Mouse (Mus musculus): ENCODE data around the gene Ifitm2. TPM values are rescaled to one million over a fixed set of nuclear protein-coding genes. Genes with fewer than 3 reads are reported as not detected.

Ifitm2 gene
- total RNA-seq, 2 experiments from 2014 or later: 238 to 274 TPM

GRCm38 (mm10) chr7:140908181-140908580, 47.6 kb downstream of the Ifitm2 start:
- DNase-seq (ENCODE audit: low spot score in 2 of 2): no peak

GRCm38 (mm10) chr7:140907697-140908096, 48.1 kb downstream of the Ifitm2 start:
- DNase-seq (ENCODE audit: low spot score in 2 of 2): no peak

GRCm38 (mm10) chr7:140907131-140907530, 48.7 kb downstream of the Ifitm2 start:
- no peak for DNase-seq (ENCODE audit: low spot score in 2 of 2)

- DNase-seq (ENCODE audit: low spot score in 2 of 2): no peak
Observed at GRCm38 (mm10) chr7:140905642-140906081, 50.1 kb downstream of the Ifitm2 start.

Other genes starting within 250 kb of the Ifitm2 start
- 1 to 10 TPM in 1 of 2 experiments, under 1 TPM in 1; 0.54 to 3.6 TPM for gene Cyp2e1, start 192.2 kb downstream of the Ifitm2 start, total RNA-seq (2021)
- gene Syce1, start 168.1 kb downstream of the Ifitm2 start, total RNA-seq (2021): not detected
- gene Zfp941, start 133.8 kb downstream of the Ifitm2 start, total RNA-seq (2021): under 1 TPM in 1 of 2 experiments, not detected in 1; 0.07 TPM
- under 1 TPM in 1 of 2 experiments, not detected in 1; 0.44 TPM for gene Urah, start 121.0 kb downstream of the Ifitm2 start, total RNA-seq (2021)
- gene Scgb1c1, start 110.4 kb downstream of the Ifitm2 start, total RNA-seq (2021): not detected
- gene Odf3, start 108.2 kb downstream of the Ifitm2 start, total RNA-seq (2021): not detected
- gene Gm45785, start 99.7 kb downstream of the Ifitm2 start, total RNA-seq (2021): not detected
- 10 to 100 TPM; 35.4 to 40.9 TPM for gene Ric8a, start 99.0 kb downstream of the Ifitm2 start, total RNA-seq (2021)
- gene Bet1l, start 98.4 kb downstream of the Ifitm2 start, total RNA-seq (2021): 10 to 100 TPM; 23.7 to 24.5 TPM
- gene Psmd13, start 74.0 kb downstream of the Ifitm2 start, total RNA-seq (2021): 100 to 1,000 TPM; 120 to 129 TPM
- gene Sirt3, start 73.7 kb downstream of the Ifitm2 start, total RNA-seq (2021): 10 to 100 TPM; 16.4 to 18.9 TPM
- gene Cox8b, start 55.5 kb downstream of the Ifitm2 start, total RNA-seq (2021): 100 to 1,000 TPM; 754 to 792 TPM
- gene Nlrp6, start 35.1 kb downstream of the Ifitm2 start, total RNA-seq (2021): under 1 TPM in 1 of 2 experiments, not detected in 1; 0.08 TPM
- gene Pgghg, start 14.6 kb downstream of the Ifitm2 start, total RNA-seq (2021): 10 to 100 TPM; 15.8 to 16.6 TPM
- gene Ifitm5, start 5.7 kb downstream of the Ifitm2 start, total RNA-seq (2021): 1 to 10 TPM; 2.0 to 2.4 TPM
- not detected for gene Gm45717, start 50 bp downstream of the Ifitm2 start, total RNA-seq (2021)
- gene Ifitm1, start 11.2 kb upstream of the Ifitm2 start, total RNA-seq (2021): 1 to 10 TPM; 4.9 to 8.2 TPM
- 10 to 100 TPM; 75.0 to 79.2 TPM for gene Ifitm3, start 54.8 kb upstream of the Ifitm2 start, total RNA-seq (2021)
- 1 to 10 TPM in 1 of 2 experiments, not detected in 1; 1.2 TPM for gene Ifitm6, start 61.9 kb upstream of the Ifitm2 start, total RNA-seq (2021)
- not detected for gene Gm17387, start 73.1 kb upstream of the Ifitm2 start, total RNA-seq (2021)
- gene B4galnt4, start 105.1 kb upstream of the Ifitm2 start, total RNA-seq (2021): under 1 TPM; 0.22 to 0.62 TPM
- gene Pkp3, start 122.2 kb upstream of the Ifitm2 start, total RNA-seq (2021): under 1 TPM; 0.25 to 0.54 TPM
- 1 to 10 TPM; 2.9 to 3.7 TPM for gene Sigirr, start 144.6 kb upstream of the Ifitm2 start, total RNA-seq (2021)
- not detected for gene Ano9, start 161.8 kb upstream of the Ifitm2 start, total RNA-seq (2021)
- 10 to 100 TPM; 22.6 to 29.0 TPM for gene Ptdss2, start 166.4 kb upstream of the Ifitm2 start, total RNA-seq (2021)
- gene Rnh1, start 216.9 kb upstream of the Ifitm2 start, total RNA-seq (2021): 10 to 100 TPM; 64.5 to 79.3 TPM
- 100 to 1,000 TPM; 166 to 193 TPM for gene Hras, start 238.0 kb upstream of the Ifitm2 start, total RNA-seq (2021)
- 1 to 10 TPM; 4.9 to 5.2 TPM for gene Lrrc56, start 238.2 kb upstream of the Ifitm2 start, total RNA-seq (2021)